Mouse (Mus musculus) liver, embryonic 16.5 days (tissue): ENCODE data around the gene Avil. TPM values are rescaled to one million over a fixed set of nuclear protein-coding genes. Genes with fewer than 3 reads are reported as not detected.
A peak's percentile ranks its signal among the peaks of the same experiment; 100 is the strongest.

Experiments used
- ATAC-seq: fragments of 200-750 bp; cut with Nextera tagmentation; 2 replicates; pipeline ENCODE4 v1.8.0; 2017; ENCODE audit warnings: low read depth, mild to moderate bottlenecking, moderate number of reproducible peaks, moderate library complexity
- H3K27ac ChIP-seq: fragments of 300-500 bp; sonication (generic); 2 replicates; pipeline ENCODE4 v1.5.1; 2014; ENCODE audit warnings: mild to moderate bottlenecking, low read length
- H3K27me3 ChIP-seq: fragments of 300-500 bp; sonication (generic); 2 replicates; pipeline ENCODE4 v1.6.1; 2014; ENCODE audit warnings: low read depth, low read length, mixed read lengths; ENCODE audit not compliant: control insufficient read depth, insufficient read depth
- H3K36me3 ChIP-seq: fragments of 300-500 bp; sonication (generic); 2 replicates; pipeline ENCODE4 v1.6.1; 2014; ENCODE audit warnings: mild to moderate bottlenecking; ENCODE audit not compliant: control insufficient read depth, insufficient read depth
- H3K4me1 ChIP-seq: fragments of 300-500 bp; sonication (generic); 2 replicates; pipeline ENCODE4 v1.6.1; 2014; ENCODE audit warnings: low read depth, low read length, mixed read lengths; ENCODE audit not compliant: control insufficient read depth
- H3K4me2 ChIP-seq: fragments of 300-500 bp; sonication (generic); 2 replicates; pipeline ENCODE4 v1.6.1; 2014; ENCODE audit warnings: low read depth, low read length, mixed read lengths
- H3K4me3 ChIP-seq: fragments of 300-500 bp; sonication (generic); 2 replicates; pipeline ENCODE4 v1.5.1; 2014; ENCODE audit warnings: low read depth, mild to moderate bottlenecking, low read length
- H3K9ac ChIP-seq: fragments of 300-500 bp; sonication (generic); 2 replicates; pipeline ENCODE4 v1.6.1; 2014; ENCODE audit warnings: low read depth, low read length
- H3K9me3 ChIP-seq: fragments of 300-500 bp; sonication (generic); replicated peaks from 2 replicates; pipeline ENCODE4 v1.6.1; 2016; ENCODE audit warnings: low read length; ENCODE audit not compliant: control insufficient read depth
- WGBS: fragments of 180-500 bp; shearing (Covaris S2); extraction: QIAGEN DNeasy Blood & Tissue Kit; methylation state at CpG from one replicate; pipeline ENCODE4 v1.1.7; 2014; ENCODE audit not compliant: insufficient replicate concordance; 5-methylcytosine and 5-hydroxymethylcytosine counted together
- polyA plus RNA-seq: library from polyadenylated mRNA; unstranded; fragments of >200 nt; fragmentation: Nextera tagmentation; extraction: Ambion mirVana; gene quantifications from 2 replicates; pipeline ENCODE4 v1.2.1, GENCODE M21; 2015

Avil gene
- polyA plus RNA-seq, 1 experiment from 2014 or later: not detected

DNA sequence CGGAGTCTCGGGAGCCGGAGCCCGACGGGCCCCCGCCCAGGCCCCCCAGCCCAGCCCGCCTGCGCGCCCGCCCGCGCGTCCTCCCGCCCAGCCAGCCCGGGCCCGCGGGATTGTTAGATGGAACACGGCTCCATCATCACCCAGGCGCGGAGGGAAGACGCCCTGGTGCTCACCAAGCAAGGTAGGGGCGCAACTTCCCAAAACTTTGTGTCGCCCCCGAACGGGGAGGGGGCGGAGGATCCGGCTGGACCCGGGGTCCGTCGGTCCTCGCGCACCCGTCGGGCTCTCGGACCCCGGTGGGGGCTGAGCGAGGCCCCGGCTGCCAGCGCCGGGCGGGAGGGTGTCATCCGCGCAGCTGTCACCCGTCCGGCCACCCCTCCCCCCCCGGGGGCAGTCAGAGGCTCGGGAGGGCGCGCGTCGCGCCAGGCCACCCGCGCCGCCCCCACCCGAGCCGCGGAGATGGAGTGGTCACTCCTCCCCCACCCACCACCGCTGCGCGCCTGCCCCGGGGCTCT is 21.3 kb upstream of the Avil start:
- peak overlapping the region; percentile 94 for H3K27ac ChIP-seq
- ATAC-seq: peak; percentile 15
- peaks cover 52% of the 10 kb centered on the region for H3K4me1 ChIP-seq
- H3K27me3 ChIP-seq: no peaks in the 10 kb centered on the region
- under 1% methylated on average over 52 of the region's 62 CpGs for WGBS
- H3K4me2 ChIP-seq: peak overlapping the region; percentile 91
- no peaks in the 10 kb centered on the region for H3K36me3 ChIP-seq
- H3K4me3 ChIP-seq: peak overlapping the region; percentile 85
- peak overlapping the region; percentile 87 for H3K9ac ChIP-seq
- H3K9me3 ChIP-seq: no peaks in the 10 kb centered on the region

- Histone ChIP-seq H3K4me2 (peak overlapping the region; percentile 91), H3K4me1 (peaks cover 57% of the 10 kb centered on the region)
- no peak for ATAC-seq
These were observed 20.8 kb upstream of the Avil start for GRCm38 (mm10) chr10:126979636-126980151.

DNA sequence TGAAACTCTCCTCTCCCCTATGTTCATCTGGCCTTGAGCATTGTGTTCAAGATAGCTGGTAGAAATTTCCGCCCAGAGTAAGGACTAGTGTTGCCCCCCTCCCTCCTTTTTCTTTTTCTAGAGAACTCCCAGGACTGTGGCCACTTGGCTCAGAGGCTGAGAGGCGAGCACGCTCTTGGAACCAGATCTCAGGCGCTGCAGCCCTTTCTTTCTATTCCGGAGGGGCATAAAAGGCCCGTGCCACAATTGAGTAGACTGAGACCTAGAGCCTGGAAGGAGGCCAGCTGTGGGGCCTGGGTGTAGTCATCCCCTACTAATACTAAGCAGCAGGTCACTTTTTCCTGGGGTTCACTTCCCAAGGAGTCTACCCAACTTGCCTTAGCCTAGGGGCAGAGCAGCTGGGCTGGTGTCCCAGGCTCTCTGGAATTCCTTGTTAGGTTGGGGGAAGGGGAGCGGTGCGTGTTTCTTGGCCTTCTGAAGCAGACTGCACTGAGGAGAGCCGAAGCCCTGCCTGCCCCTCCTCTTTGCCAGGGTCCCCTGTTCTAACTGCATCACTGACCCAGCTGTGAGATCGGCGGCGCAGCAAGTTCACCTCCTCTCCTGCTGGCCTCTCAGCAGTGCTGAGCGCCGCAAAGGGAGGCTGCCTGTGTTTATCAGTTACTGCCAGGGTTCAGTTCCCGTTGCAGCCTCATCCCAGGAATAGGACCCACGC is 20.1 kb upstream of the Avil start:
- WGBS: 12% methylated on average over 16 of the region's 16 CpGs
- Histone ChIP-seq H3K27me3 (no peaks in the 10 kb centered on the region), H3K36me3 (no peaks in the 10 kb centered on the region), H3K9ac (peak overlapping the region; percentile 87), H3K4me1 (peaks cover 60% of the 10 kb centered on the region), H3K9me3 (no peaks in the 10 kb centered on the region), H3K4me2 (peak overlapping the region; percentile 91), H3K4me3 (peak overlapping the region; percentile 85), H3K27ac (peak overlapping the region; percentile 94; the same call in 1 of the 2 replicates)
- ATAC-seq: no peak

More at GRCm38 (mm10) chr10:126979636-126980151, 20.8 kb upstream of the Avil start:
- no peaks in the 10 kb centered on the region for H3K27me3 ChIP-seq
- WGBS: under 1% methylated on average over 52 of the region's 57 CpGs
- H3K27ac ChIP-seq: peak overlapping the region; percentile 94
- H3K4me3 ChIP-seq: peak overlapping the region; percentile 85
- H3K36me3 ChIP-seq: no peaks in the 10 kb centered on the region
- H3K9ac ChIP-seq: peak overlapping the region; percentile 87
- H3K9me3 ChIP-seq: no peaks in the 10 kb centered on the region

- H3K9me3 ChIP-seq: no peaks in the 10 kb centered on the region
- H3K4me1 ChIP-seq: peaks cover 61% of the 10 kb centered on the region
- peak overlapping the region; percentile 85 for H3K4me3 ChIP-seq
- no peaks in the 10 kb centered on the region for H3K36me3 ChIP-seq
- ATAC-seq: no peak
- WGBS: 50% methylated on average over 11 of the region's 11 CpGs
- peak overlapping the region; percentile 91 for H3K4me2 ChIP-seq
- H3K27ac ChIP-seq: no peak overlapping the region
- no peak overlapping the region for H3K9ac ChIP-seq
- no peaks in the 10 kb centered on the region for H3K27me3 ChIP-seq
These were observed 19.5 kb upstream of the Avil start for GRCm38 (mm10) chr10:126980933-126981530.

DNA sequence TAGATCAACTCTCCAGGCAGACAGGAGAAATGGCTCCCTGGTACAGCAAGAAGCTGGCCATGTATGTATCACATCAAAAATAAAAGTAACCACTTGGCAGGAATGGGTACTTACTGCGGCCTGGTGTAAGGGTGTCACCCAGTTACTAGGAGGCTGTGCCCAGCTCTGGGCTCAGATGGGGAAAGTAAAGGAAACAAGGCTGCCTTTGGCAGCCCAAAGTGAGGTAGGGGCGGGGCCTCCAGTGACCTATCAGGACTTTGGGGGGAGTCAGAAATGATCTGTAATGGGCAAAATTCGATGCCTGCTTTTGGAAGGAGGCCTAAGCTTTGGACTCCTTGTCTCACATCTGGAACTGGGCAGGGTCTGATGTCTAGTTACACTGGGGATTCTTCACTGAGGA is 18.8 kb upstream of the Avil start:
- H3K9ac ChIP-seq: no peak overlapping the region

GRCm38 (mm10) chr10:126983193-126983725 is 17.2 kb upstream of the Avil start:
- H3K4me2 ChIP-seq: no peak overlapping the region
- no peak overlapping the region for H3K9ac ChIP-seq
- H3K36me3 ChIP-seq: no peaks in the 10 kb centered on the region
- H3K4me3 ChIP-seq: no peak overlapping the region
- no peaks in the 10 kb centered on the region for H3K27me3 ChIP-seq
- no peak overlapping the region for H3K27ac ChIP-seq
- WGBS: 67% methylated on average over 14 of the region's 14 CpGs
- H3K4me1 ChIP-seq: peaks cover 73% of the 10 kb centered on the region
- no peaks in the 10 kb centered on the region for H3K9me3 ChIP-seq
- ATAC-seq: no peak

More for the DNA sequence above, 18.8 kb upstream of the Avil start:
- Histone ChIP-seq H3K27ac (no peak overlapping the region), H3K4me2 (peak overlapping the region; percentile 10; the same call in 1 of the 2 replicates), H3K4me3 (no peak overlapping the region), H3K9me3 (no peaks in the 10 kb centered on the region), H3K4me1 (peaks cover 67% of the 10 kb centered on the region), H3K27me3 (no peaks in the 10 kb centered on the region), H3K36me3 (no peaks in the 10 kb centered on the region)
- ATAC-seq: no peak
- WGBS: 53% methylated on average over 3 of the region's 3 CpGs

DNA sequence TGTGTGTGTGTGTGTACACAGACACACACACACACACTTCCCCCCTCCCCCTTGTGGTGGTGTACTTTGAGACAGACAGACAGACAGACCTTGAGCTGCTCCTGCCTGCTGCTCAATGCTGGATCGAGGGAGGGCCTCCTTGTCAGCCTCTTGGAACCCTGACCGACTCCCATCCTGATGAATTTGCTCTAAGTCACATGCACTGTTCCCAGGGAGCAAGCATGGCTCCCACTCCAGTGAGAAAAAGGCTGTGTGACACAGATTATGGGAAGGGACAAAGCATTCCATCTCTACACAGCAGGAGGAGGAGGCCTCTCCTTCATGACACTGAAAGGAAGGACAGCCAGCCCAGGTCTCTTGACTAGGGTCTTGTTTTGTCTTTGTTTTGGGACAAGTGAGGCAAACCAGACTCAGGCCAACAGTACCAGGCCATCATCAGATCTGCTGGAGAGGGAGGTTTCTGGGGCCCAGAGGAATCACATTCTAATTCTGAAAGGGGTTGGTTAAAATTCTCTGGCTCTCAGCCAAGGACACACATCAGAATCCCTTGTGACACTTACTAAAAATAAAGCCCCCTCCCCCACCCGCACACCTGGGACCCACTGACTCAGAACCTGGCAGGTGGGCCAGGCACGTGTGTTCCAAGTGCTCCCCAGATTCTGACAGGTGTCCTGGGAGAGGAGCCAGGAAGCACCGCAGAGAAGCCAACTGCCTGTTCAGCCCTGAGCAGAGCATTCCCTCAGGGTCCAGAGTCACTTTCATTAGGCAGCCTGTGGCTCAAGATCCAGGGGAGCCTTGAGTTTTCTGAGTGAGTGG is 16.1 kb upstream of the Avil start:
- no peaks in the 10 kb centered on the region for H3K36me3 ChIP-seq
- WGBS: 52% methylated on average over 5 of the region's 5 CpGs
- H3K27ac ChIP-seq: no peak overlapping the region
- no peak for ATAC-seq
- H3K4me3 ChIP-seq: no peak overlapping the region
- H3K4me1 ChIP-seq: peaks cover 76% of the 10 kb centered on the region
- H3K9me3 ChIP-seq: no peaks in the 10 kb centered on the region
- no peaks in the 10 kb centered on the region for H3K27me3 ChIP-seq
- H3K4me2 ChIP-seq: no peak overlapping the region
- H3K9ac ChIP-seq: no peak overlapping the region

DNA sequence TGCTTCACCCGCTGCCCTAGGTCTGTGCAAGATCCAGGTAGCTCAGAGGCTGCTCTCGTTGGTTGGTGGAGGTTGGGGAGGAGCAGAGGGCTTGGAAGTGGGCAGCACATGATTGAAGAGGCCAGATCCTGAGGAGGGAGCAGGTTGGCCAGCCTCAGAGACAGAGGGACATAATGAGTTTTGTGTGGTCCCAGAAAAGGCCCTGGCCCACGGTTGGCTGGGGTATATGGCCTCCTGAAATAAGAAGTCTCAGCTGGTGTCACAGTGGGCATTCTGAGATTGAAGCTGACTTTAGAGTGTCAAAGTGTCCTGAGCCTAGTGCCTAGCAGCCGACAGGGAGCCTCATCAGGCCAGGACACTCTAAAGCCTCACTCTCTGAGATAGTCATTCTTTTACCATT is 15.4 kb upstream of the Avil start:
- Histone ChIP-seq H3K4me3 (no peak overlapping the region), H3K4me1 (peaks cover 73% of the 10 kb centered on the region), H3K27me3 (no peaks in the 10 kb centered on the region), H3K9ac (no peak overlapping the region), H3K4me2 (no peak overlapping the region), H3K36me3 (no peaks in the 10 kb centered on the region), H3K27ac (no peak overlapping the region), H3K9me3 (no peaks in the 10 kb centered on the region)
- 76% methylated on average over 4 of the region's 4 CpGs for WGBS
- no peak for ATAC-seq
